Mouse (Mus musculus): ENCODE results near the gene Gm38100. TPM values are rescaled to one million over a fixed set of nuclear protein-coding genes. Genes with fewer than 3 reads are reported as not detected.

Gene Gm38100
- total RNA-seq, 1 experiment, result not detected

DNA sequence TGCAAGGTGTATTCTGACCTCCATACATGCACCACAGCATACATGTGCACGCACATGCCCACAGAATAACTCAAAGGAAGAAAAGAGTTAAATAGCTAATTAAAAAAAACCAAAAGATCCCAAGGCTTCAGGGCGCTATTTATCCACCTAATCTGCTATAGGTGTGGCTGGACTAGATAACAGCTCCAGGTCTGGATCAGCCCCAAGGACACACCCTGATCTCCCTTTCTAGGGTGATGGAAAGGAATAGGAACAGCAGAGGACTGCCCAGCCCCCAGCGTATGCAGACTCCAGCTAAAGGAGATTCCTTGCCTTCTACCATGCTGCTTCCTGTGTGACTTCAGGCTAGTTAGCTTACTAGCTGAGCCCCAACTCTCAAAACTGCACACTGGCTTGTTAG, 8.1 kb upstream of the Gm38100 start:
- Histone ChIP-seq H3K27ac (ENCODE audit: insufficient read depth, low read depth, low read length, poor library complexity, severe bottlenecking) (no peak overlapping the region), H3K4me3 (ENCODE audit: insufficient read depth in 1 of 2, low read depth in 1 of 2, low read length in 2 of 2, poor library complexity in 1 of 2, severe bottlenecking in 1 of 2) (no peak overlapping the region), H3K9me3 (ENCODE audit: control insufficient read depth, insufficient read depth, low read depth, low read length) (no peaks in the 10 kb centered on the region), H3K36me3 (ENCODE audit: control insufficient read depth, insufficient read depth, low read length, poor library complexity, severe bottlenecking) (peaks cover 12% of the 10 kb centered on the region), H3K4me1 (ENCODE audit: control insufficient read depth in 2 of 2, insufficient read depth in 2 of 2, low read length in 2 of 2, poor library complexity in 1 of 2) (no peaks in the 10 kb centered on the region), H3K9ac (ENCODE audit: insufficient read depth, low read depth, low read length, poor library complexity, severe bottlenecking) (no peak overlapping the region)
- no peak for TF ChIP-seq MAFK (IDR thresholded peaks at IDR 0.05; ENCODE audit: insufficient read depth, low read depth, low read length)
- no peak for TF ChIP-seq ZNF384 (IDR thresholded peaks at IDR 0.05; ENCODE audit: low read depth, low read length)
- TF ChIP-seq CHD2 (IDR thresholded peaks at IDR 0.05; ENCODE audit: low read depth, low read length), result no peak
- in situ Hi-C loops (cut with MboI; ENCODE audit: low sequenced_read_pairs in 2 of 2, unreplicated experiment in 2 of 2), result no loop called here
- DNase-seq (ENCODE audit: low read depth, low spot score), result no peak

DNA sequence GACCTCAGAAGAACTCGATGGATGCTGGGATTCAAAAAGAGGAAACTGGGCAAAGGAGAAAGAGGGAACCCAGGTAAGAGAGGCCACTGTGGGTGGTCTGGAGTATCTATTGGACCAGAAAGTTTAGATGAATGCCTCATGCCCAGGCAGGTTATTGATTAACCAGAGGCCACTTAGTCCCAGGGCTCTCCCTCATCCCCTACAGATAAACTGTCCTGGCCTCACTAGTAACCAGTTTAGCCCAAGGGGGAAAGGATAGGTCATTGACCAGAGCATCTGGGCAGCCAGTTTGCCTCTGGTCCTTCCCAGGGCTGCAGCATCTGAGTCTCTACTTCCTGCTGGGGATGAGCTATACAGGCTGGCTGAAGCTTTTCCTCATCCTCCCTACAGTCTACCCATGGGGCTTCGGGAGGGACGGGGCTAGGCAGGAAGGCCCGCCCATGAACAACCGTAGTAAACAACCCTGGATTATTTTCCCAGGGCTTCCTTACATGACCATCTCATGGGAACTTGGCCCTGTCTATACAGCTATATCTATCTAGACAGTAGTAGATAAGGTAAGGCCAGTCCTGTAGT, 6.3 kb upstream of the Gm38100 start:
- TF ChIP-seq ZNF384 (IDR thresholded peaks at IDR 0.05; ENCODE audit: low read depth, low read length) (no peak), CHD2 (IDR thresholded peaks at IDR 0.05; ENCODE audit: low read depth, low read length) (no peak), ZC3H11A (IDR thresholded peaks at IDR 0.05; ENCODE audit: borderline replicate concordance, low read depth, low read length) (no peak)
- H3K27ac ChIP-seq (ENCODE audit: insufficient read depth, low read depth, low read length, poor library complexity, severe bottlenecking), result no peak overlapping the region
- in situ Hi-C loops (cut with MboI; ENCODE audit: low sequenced_read_pairs in 2 of 2, unreplicated experiment in 2 of 2), result no loop called here
- H3K36me3 ChIP-seq (ENCODE audit: control insufficient read depth, insufficient read depth, low read length, poor library complexity, severe bottlenecking), result peaks cover 6% of the 10 kb centered on the region
- no peak overlapping the region for H3K9ac ChIP-seq (ENCODE audit: insufficient read depth, low read depth, low read length, poor library complexity, severe bottlenecking)
- no peaks in the 10 kb centered on the region for H3K9me3 ChIP-seq (ENCODE audit: control insufficient read depth, insufficient read depth, low read depth, low read length)
- no peaks in the 10 kb centered on the region for H3K4me1 ChIP-seq (ENCODE audit: control insufficient read depth in 2 of 2, insufficient read depth in 2 of 2, low read length in 2 of 2, poor library complexity in 1 of 2)
- no peak overlapping the region for H3K4me3 ChIP-seq (ENCODE audit: insufficient read depth in 1 of 2, low read depth in 1 of 2, low read length in 2 of 2, poor library complexity in 1 of 2, severe bottlenecking in 1 of 2)
- no peak for DNase-seq (ENCODE audit: low read depth, low spot score)

DNA sequence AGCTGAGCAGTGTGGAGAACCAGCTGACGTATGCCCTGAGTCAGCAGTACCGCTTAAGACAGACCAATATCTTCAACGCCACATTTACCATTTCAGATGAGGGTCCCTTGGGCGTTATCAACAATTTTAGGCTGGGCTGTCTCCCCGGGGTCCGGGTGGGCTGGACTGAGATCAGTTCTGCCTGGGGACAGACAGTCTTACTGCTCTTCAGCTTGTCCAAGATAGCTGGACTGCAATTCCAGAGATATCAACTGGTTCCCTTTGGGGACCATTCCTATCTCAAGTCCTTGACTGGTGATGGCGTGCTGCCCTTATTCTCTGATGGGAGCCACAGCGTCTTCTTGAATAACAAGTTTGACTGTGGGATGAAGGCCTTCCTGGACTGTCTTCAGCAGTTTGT, 962 bp downstream of the Gm38100 start:
- H3K36me3 ChIP-seq (ENCODE audit: control insufficient read depth, insufficient read depth, low read length, poor library complexity, severe bottlenecking), result no peaks in the 10 kb centered on the region
- H3K9me3 ChIP-seq (ENCODE audit: control insufficient read depth, insufficient read depth, low read depth, low read length), result no peaks in the 10 kb centered on the region
- H3K4me1 ChIP-seq (ENCODE audit: control insufficient read depth in 2 of 2, insufficient read depth in 2 of 2, low read length in 2 of 2, poor library complexity in 1 of 2), result no peaks in the 10 kb centered on the region
- no peak overlapping the region for H3K27ac ChIP-seq (ENCODE audit: insufficient read depth, low read depth, low read length, poor library complexity, severe bottlenecking)
- no peak overlapping the region for H3K9ac ChIP-seq (ENCODE audit: insufficient read depth, low read depth, low read length, poor library complexity, severe bottlenecking)
- in situ Hi-C loops (cut with MboI; ENCODE audit: low sequenced_read_pairs in 2 of 2, unreplicated experiment in 2 of 2), result no loop called here
- TF ChIP-seq MAFK (IDR thresholded peaks at IDR 0.05; ENCODE audit: insufficient read depth, low read depth, low read length), result peak; percentile 52; the same call in 1 of the 2 replicates
- TF ChIP-seq ZC3H11A (IDR thresholded peaks at IDR 0.05; ENCODE audit: borderline replicate concordance, low read depth, low read length), result no peak
- DNase-seq (ENCODE audit: low read depth, low spot score), result no peak
- no peak overlapping the region for H3K4me3 ChIP-seq (ENCODE audit: insufficient read depth in 1 of 2, low read depth in 1 of 2, low read length in 2 of 2, poor library complexity in 1 of 2, severe bottlenecking in 1 of 2)

DNA sequence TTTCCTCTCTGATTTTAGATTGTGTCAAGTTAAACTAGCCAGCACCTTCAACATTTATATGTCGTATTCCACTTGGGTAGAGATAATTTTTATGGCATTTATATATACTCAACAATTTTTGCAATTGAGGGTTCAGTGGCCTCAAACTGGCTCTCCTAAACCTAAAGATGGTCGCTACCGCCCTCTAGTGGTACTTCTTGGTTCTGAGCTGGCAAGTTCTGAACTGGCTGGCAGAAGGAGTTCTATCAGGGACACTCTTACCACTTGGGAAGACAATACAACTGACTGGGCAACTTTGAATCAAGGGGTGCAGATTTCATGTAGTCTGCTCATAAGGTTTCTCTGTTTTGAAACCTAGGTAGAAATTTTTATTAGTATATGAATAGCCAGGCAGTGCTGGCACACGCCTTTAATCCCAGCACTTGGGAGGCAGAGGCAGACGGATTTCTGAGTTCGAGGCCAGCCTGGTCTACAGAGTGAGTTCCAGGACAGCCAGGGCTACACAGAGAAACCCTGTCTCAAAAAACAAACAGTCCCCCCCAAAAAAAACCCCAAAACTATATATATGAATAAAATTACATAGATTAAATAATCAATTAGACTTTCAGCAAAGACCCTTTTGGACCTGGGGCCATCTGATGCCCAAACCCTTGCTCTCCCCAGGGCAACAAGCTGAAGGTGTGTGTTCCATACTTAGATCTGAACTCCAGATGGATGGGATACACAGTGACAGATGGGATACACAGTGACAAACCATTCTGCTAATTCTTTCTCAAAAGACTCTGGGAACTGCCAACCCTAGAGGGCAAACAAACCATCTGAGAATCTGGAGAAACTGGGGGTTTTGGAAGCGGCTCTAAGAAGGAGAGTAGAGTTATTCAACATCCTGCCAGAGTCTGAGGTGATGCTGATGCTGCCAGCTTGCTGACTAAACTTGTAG, 4.0 kb downstream of the Gm38100 start:
- TF ChIP-seq MAFK (IDR thresholded peaks at IDR 0.05; ENCODE audit: insufficient read depth, low read depth, low read length) (no peak), CHD2 (IDR thresholded peaks at IDR 0.05; ENCODE audit: low read depth, low read length) (no peak), ZC3H11A (IDR thresholded peaks at IDR 0.05; ENCODE audit: borderline replicate concordance, low read depth, low read length) (peak; percentile 65; the same call in 1 of the 2 replicates), HCFC1 (IDR thresholded peaks at IDR 0.05; ENCODE audit: borderline replicate concordance, insufficient read depth, low read length) (no peak), ZNF384 (IDR thresholded peaks at IDR 0.05; ENCODE audit: low read depth, low read length) (no peak)
- in situ Hi-C loops (cut with MboI; ENCODE audit: low sequenced_read_pairs in 2 of 2, unreplicated experiment in 2 of 2), result no loop called here
- Histone ChIP-seq H3K4me1 (ENCODE audit: control insufficient read depth in 2 of 2, insufficient read depth in 2 of 2, low read length in 2 of 2, poor library complexity in 1 of 2) (no peaks in the 10 kb centered on the region), H3K9me3 (ENCODE audit: control insufficient read depth, insufficient read depth, low read depth, low read length) (no peaks in the 10 kb centered on the region), H3K27ac (ENCODE audit: insufficient read depth, low read depth, low read length, poor library complexity, severe bottlenecking) (no peak overlapping the region), H3K36me3 (ENCODE audit: control insufficient read depth, insufficient read depth, low read length, poor library complexity, severe bottlenecking) (no peaks in the 10 kb centered on the region), H3K9ac (ENCODE audit: insufficient read depth, low read depth, low read length, poor library complexity, severe bottlenecking) (no peak overlapping the region), H3K4me3 (ENCODE audit: insufficient read depth in 1 of 2, low read depth in 1 of 2, low read length in 2 of 2, poor library complexity in 1 of 2, severe bottlenecking in 1 of 2) (no peak overlapping the region)
- DNase-seq (ENCODE audit: low read depth, low spot score), result peak; percentile 44
